Mouse (Mus musculus) limb, embryonic 13.5 days (tissue): ENCODE data around the gene Sdccag8. TPM values are rescaled to one million over a fixed set of nuclear protein-coding genes. Genes with fewer than 3 reads are reported as not detected.
"Not testable (repeated sequence)": the region's sequence is repeated elsewhere in the genome, so short reads cannot be mapped to it uniquely, and the experiment has no call there.

Experiments
- ATAC-seq: fragments of 200-750 bp; cut with Nextera tagmentation; 2 replicates; pipeline ENCODE4 v1.8.0; 2017; ENCODE audit warnings: low read depth, moderate number of reproducible peaks, moderate TSS enrichment; ENCODE audit not compliant: low FRiP score
- H3K27ac ChIP-seq: fragments of 300-500 bp; sonication (generic); 2 replicates; pipeline ENCODE4 v1.5.1; 2015; ENCODE audit warnings: inconsistent platforms, mild to moderate bottlenecking, moderate library complexity
- H3K27me3 ChIP-seq: fragments of 300-500 bp; sonication (generic); 2 replicates; pipeline ENCODE4 v1.6.1; 2015; ENCODE audit warnings: mild to moderate bottlenecking, inconsistent platforms
- H3K36me3 ChIP-seq: fragments of 300-500 bp; sonication (generic); 2 replicates; pipeline ENCODE4 v1.6.1; 2015; ENCODE audit warnings: inconsistent platforms, mild to moderate bottlenecking, moderate library complexity
- H3K4me1 ChIP-seq: fragments of 300-500 bp; sonication (generic); 2 replicates; pipeline ENCODE4 v1.6.1; 2015; ENCODE audit warnings: inconsistent platforms
- H3K4me2 ChIP-seq: fragments of 300-500 bp; sonication (generic); replicated peaks from 2 replicates; pipeline ENCODE4 v1.6.1; 2015; ENCODE audit warnings: inconsistent platforms, mild to moderate bottlenecking, moderate library complexity
- H3K4me3 ChIP-seq: fragments of 300-500 bp; sonication (generic); 2 replicates; pipeline ENCODE4 v1.5.1; 2015; ENCODE audit warnings: moderate library complexity, mild to moderate bottlenecking, inconsistent platforms
- H3K9ac ChIP-seq: fragments of 300-500 bp; sonication (generic); 2 replicates; pipeline ENCODE4 v1.6.1; 2015; ENCODE audit warnings: mild to moderate bottlenecking, inconsistent platforms
- H3K9me3 ChIP-seq: fragments of 300-500 bp; sonication (generic); 2 replicates; pipeline ENCODE4 v1.6.1; 2016; ENCODE audit warnings: inconsistent platforms
- WGBS: fragments of 180-500 bp; shearing (Covaris S2); methylation state at CpG from one replicate; pipeline ENCODE4 v1.1.7; 2015; 5-methylcytosine and 5-hydroxymethylcytosine counted together
- polyA plus RNA-seq: library from polyadenylated mRNA; unstranded; fragments of >200 nt; fragmentation: Nextera tagmentation; extraction: Ambion mirVana; gene quantifications from 2 replicates; pipeline ENCODE4 v1.2.1, GENCODE M21; 2015

Sdccag8 gene
- polyA plus RNA-seq, 1 experiment from 2014 or later: 15.5 TPM

DNA sequence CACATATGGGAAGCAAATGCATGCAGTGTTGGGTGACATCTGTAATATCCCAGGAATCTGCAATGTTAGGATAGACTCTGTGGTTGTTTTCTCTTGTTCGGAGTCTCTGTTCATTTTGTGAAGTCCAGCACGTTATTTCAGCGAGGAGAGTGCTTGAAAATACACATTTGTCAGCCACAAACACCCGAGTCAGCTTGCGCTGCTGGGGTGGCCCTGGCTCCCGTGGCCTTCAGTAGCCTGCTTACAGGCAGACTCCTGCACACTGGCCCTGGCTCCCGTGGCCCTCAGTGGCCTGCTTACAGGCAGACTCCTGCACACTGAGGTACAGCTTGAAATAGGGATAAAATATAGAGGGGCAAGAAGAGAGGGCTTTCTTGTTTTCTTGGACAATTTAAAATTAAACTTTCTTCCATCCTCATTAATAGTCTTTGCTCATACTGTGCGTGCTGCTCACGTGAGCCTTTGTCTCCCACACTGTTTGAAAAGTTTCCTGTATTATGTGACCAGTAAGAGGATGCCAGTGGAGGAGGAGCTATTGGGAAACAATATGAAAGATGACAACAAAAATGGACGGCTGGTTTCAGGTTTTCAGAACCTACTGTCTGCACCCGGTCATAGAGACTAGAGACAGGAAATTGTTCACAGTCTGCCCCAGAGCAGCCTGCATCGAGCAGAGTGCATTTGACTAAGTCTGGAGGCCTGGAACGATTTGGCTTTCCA is 119.7 kb downstream of the Sdccag8 start:
- H3K4me2 ChIP-seq: no peak overlapping the region
- 64% methylated on average over 13 of the region's 13 CpGs for WGBS
- H3K27me3 ChIP-seq: no peaks in the 10 kb centered on the region
- no peak overlapping the region for H3K9ac ChIP-seq
- no peak for ATAC-seq
- H3K4me1 ChIP-seq: peaks cover 12% of the 10 kb centered on the region; the same call in 1 of the 2 replicates
- H3K27ac ChIP-seq: no peak overlapping the region
- no peaks in the 10 kb centered on the region for H3K36me3 ChIP-seq
- no peak overlapping the region for H3K4me3 ChIP-seq
- no peaks in the 10 kb centered on the region for H3K9me3 ChIP-seq

DNA sequence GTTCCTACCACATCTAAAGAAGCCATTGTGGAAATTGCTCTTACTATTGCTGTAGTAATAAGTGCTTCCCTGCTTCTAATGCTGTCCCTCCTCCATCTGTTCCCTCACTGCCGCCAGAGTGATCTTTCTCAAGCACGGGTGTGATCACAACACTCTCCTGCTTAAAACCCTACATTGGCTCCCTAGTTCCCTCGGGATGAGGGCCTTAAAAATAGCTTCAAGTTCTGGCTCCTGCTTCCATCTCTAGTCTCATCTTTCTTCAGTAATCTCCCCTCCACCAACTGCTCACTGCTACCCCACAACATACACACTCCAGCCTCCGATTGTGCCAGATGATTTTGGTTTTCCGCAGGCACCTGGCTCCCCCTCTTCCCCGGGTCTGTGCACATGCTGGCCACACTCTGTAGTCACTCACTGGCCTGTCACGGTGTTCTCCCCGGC is 125.5 kb downstream of the Sdccag8 start:
- no peaks in the 10 kb centered on the region for H3K4me1 ChIP-seq
- H3K9me3 ChIP-seq: no peaks in the 10 kb centered on the region
- H3K4me2 ChIP-seq: no peak overlapping the region
- no peaks in the 10 kb centered on the region for H3K27me3 ChIP-seq
- no peak for ATAC-seq
- H3K27ac ChIP-seq: no peak overlapping the region
- no peaks in the 10 kb centered on the region for H3K36me3 ChIP-seq
- H3K9ac ChIP-seq: no peak overlapping the region
- H3K4me3 ChIP-seq: no peak overlapping the region
- 63% methylated on average over 8 of the region's 8 CpGs for WGBS

DNA sequence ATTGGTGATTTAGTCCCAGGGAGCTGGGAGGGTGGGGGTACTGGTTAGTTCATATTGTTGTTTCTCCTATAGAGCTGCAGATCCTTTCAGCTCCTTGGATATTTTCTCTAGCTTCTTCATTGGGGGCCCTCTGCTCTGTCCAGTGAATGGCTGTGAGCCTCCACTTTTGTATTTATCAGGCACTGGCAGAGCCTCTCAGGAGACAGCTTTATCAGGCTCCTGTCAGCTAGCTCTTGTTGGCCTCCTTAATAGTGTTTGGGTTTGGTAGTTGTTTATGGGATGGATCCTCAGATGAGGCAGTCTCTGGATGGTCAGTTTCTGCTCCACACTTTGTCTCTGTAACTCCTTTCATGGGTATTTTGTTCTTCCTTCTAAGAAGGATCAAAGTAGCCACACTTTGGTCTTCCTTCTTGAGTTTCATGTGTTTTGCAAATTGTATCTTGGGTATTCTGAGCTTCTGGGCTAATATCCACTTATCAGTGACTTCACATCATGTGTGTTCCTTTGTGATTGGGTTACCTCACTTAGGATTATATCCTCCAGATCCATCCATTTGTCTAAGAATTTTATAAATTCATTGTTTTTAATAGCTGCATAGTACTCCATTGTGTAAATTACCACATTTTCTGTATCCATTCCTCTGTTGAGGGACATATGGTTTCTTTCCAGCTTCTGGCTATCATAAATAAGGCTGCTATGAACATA is 127.0 kb downstream of the Sdccag8 start:
- H3K36me3 ChIP-seq, ATAC-seq, H3K27me3 ChIP-seq, H3K9me3 ChIP-seq, H3K4me2 ChIP-seq, H3K27ac ChIP-seq, H3K4me3 ChIP-seq, H3K9ac ChIP-seq, H3K4me1 ChIP-seq: not testable (repeated sequence)

DNA sequence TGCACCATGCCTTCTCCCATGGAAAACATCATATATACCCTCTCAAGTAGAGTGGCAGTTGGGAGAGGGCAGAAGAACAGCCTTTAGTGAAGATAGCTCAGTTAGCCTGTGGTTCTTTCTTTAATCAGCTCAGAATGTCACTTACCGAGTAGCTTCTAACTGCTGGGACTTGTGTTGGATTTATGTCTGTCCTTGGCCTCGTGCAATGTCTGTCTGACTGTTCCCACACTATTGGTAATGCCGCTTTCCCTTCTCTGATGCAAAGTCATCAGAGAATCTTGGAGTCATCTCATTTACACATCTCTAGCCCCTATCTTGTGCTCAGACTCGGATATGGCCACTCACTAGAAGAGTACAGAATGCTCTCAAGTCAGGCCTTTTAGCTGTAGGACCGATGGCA is 128.7 kb downstream of the Sdccag8 start:
- no peak overlapping the region for H3K4me2 ChIP-seq
- no peaks in the 10 kb centered on the region for H3K27me3 ChIP-seq
- no peaks in the 10 kb centered on the region for H3K9me3 ChIP-seq
- no peak overlapping the region for H3K4me3 ChIP-seq
- no peak overlapping the region for H3K9ac ChIP-seq
- no peaks in the 10 kb centered on the region for H3K4me1 ChIP-seq
- no peaks in the 10 kb centered on the region for H3K36me3 ChIP-seq
- 83% methylated on average over 5 of the region's 5 CpGs for WGBS
- H3K27ac ChIP-seq: no peak overlapping the region
- ATAC-seq: no peak

DNA sequence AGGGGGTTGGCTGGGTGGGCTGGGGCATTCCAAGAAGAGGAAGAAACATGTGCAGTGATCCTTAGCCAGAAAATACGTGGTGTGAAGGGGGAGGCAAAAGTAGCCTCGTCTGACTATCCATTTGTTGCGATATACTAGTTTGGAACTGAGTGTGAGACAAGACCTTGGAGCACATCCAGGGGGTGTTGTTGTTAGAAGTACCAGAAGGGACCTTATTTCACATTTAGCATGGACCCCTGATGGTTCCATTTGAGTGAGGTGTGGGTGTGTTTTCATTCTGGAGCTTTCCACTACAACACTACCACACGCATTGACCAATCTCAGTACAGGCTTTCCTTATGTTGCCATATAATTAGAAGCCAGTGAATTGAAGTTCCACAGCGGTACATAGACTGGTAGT is 129.5 kb downstream of the Sdccag8 start:
- no peak overlapping the region for H3K9ac ChIP-seq
- H3K4me2 ChIP-seq: no peak overlapping the region
- H3K9me3 ChIP-seq: no peaks in the 10 kb centered on the region
- H3K27ac ChIP-seq: no peak overlapping the region
- no peaks in the 10 kb centered on the region for H3K27me3 ChIP-seq
- H3K4me3 ChIP-seq: no peak overlapping the region
- 80% methylated on average over 5 of the region's 5 CpGs for WGBS
- no peaks in the 10 kb centered on the region for H3K36me3 ChIP-seq
- ATAC-seq: no peak
- no peaks in the 10 kb centered on the region for H3K4me1 ChIP-seq

DNA sequence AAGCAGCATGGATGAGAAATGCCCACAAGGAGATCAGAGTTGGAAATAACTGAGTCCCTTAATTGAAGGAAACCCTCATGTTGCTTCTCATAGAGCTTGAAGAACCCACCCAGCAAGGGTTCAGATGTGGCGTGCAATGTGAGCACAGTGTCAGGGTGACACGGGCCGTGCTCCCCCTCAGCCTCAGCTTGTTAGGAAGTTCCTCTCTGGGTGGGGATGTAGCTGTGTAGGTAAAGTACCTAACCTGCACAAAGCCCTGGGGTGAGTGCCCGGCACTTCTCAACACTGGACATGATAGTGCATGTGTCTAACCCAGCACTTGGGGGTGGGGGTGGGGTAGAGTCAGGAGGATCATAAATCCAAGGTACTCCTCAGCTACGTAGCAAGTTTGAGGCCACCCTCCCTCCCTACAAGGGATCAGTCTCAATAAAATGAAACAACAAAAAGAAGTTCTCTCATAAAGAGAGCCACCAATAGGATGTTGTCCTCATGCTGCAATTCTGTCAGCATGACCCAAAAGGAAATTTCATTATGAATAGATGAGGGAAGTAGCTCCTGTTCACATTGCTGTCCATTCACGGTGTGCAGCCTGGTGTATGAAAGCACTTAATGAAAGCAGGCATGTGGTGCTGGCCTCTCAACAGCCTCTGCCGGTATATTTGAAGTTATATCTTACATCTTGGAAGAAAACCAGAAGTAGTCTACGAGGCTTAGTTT is 130.2 kb downstream of the Sdccag8 start:
- no peak for ATAC-seq
- Histone ChIP-seq H3K27me3 (no peaks in the 10 kb centered on the region), H3K9me3 (no peaks in the 10 kb centered on the region), H3K36me3 (no peaks in the 10 kb centered on the region), H3K27ac (no peak overlapping the region), H3K9ac (no peak overlapping the region), H3K4me3 (no peak overlapping the region), H3K4me1 (no peaks in the 10 kb centered on the region), H3K4me2 (no peak overlapping the region)
- 72% methylated on average over 8 of the region's 8 CpGs for WGBS

DNA sequence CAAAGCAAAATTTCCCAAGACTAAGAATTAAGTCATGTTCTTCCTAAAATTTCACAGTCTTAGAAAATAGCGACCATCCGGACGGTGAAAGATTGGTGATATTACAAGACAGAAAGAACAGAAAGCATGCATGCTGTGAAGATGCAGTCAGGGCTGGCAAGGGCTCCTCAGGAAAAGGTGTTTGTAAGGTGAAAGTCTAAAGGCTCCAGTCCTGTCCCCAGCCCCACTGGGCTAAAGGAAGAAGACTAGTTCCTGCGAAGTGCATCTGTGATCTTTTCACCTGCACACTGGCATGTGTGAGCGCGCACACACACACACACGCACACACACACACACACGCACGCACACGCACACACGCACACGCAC is 130.7 kb downstream of the Sdccag8 start:
- Histone ChIP-seq H3K27me3 (no peaks in the 10 kb centered on the region), H3K4me1 (no peaks in the 10 kb centered on the region), H3K27ac (no peak overlapping the region), H3K36me3 (no peaks in the 10 kb centered on the region), H3K9ac (no peak overlapping the region), H3K4me2 (no peak overlapping the region), H3K9me3 (no peaks in the 10 kb centered on the region), H3K4me3 (no peak overlapping the region)
- WGBS: 85% methylated on average over 12 of the region's 12 CpGs
- ATAC-seq: no peak

DNA sequence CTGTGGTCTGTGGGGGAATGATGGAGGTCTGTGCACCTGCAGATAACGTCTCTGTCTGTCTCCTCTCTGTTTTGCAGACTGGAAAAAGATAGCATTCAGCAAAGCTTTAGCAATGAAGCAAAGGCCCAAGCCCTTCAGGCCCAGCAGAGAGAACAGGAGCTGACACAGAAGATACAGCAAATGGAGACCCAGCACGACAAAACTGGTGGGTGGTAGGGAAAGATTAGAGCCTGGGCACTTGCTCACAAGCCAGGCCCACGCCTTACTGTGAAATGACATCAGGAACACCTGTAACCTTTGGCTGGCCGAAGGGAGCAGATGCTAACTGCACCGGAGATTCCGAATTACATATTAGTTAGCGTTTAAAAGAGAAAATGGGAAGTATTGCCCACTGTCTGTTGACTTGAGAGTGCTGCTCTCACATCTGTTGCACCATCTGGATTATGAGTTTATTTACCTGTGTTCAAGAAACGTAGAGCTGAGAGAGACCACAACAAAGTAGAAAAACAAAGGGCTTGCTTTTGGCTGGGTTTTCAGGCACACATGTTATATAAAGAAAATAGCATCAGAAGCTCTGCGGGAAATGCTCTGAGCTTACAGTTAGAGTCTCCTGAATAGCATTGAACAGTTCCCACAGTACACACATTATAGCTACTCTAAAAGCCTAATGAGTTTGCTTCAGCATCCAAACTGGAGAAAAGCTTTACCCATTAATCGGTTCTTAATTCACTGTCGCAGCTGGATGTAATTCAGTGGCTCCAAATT is 131.8 kb downstream of the Sdccag8 start:
- H3K9ac ChIP-seq: no peak overlapping the region
- no peaks in the 10 kb centered on the region for H3K27me3 ChIP-seq
- no peak overlapping the region for H3K4me2 ChIP-seq
- H3K9me3 ChIP-seq: no peaks in the 10 kb centered on the region
- H3K4me3 ChIP-seq: no peak overlapping the region
- no peaks in the 10 kb centered on the region for H3K4me1 ChIP-seq
- ATAC-seq: no peak
- no peaks in the 10 kb centered on the region for H3K36me3 ChIP-seq
- H3K27ac ChIP-seq: no peak overlapping the region
- WGBS: 70% methylated on average over 11 of the region's 11 CpGs

DNA sequence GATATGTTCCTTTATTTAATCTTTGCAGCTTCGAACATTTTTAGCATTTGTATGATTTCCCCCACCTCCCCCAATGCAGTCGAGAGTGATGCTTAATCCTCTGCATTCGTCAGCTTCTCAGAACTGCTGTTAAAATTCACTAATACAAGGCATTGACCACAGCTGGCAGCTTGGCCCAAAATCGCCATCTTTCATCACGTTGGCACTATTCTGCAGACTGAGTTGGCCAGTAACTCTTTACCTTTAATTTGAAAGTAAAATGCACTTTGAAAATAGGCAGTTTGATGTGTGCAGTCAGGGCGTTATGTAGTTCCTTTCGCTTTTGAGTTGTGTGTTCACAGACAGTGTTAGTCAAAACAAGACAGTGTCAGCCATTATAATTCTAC is 132.3 kb downstream of the Sdccag8 start:
- WGBS: 65% methylated on average over 7 of the region's 7 CpGs
- ATAC-seq: no peak
- no peak overlapping the region for H3K4me2 ChIP-seq
- H3K9me3 ChIP-seq: no peaks in the 10 kb centered on the region
- no peak overlapping the region for H3K9ac ChIP-seq
- H3K27me3 ChIP-seq: no peaks in the 10 kb centered on the region
- H3K4me3 ChIP-seq: no peak overlapping the region
- H3K27ac ChIP-seq: no peak overlapping the region
- no peaks in the 10 kb centered on the region for H3K36me3 ChIP-seq
- no peaks in the 10 kb centered on the region for H3K4me1 ChIP-seq

DNA sequence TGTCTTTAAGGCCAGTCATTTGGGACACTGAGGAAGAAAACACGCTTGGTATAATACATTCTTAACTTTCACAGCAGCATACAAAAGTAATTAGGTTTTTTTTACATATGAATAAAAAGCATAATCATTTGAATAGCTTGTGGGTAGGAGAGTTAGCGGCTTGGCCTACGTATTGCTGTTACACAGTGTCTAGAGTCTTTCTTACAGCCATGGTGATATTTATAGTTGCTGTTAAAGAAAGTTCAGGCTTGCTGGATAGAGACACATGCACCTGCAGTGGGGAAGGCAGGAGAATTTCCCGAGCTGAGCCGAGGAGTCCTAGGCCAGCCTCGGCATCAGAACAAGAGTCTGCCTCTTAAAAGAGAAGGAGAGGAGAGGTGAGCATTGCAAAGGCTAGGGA is 134.4 kb downstream of the Sdccag8 start:
- H3K27ac ChIP-seq: no peak overlapping the region
- H3K9ac ChIP-seq: no peak overlapping the region
- H3K36me3 ChIP-seq: no peaks in the 10 kb centered on the region
- no peak overlapping the region for H3K4me2 ChIP-seq
- WGBS: 73% methylated on average over 6 of the region's 6 CpGs
- no peaks in the 10 kb centered on the region for H3K9me3 ChIP-seq
- ATAC-seq: no peak
- H3K27me3 ChIP-seq: no peaks in the 10 kb centered on the region
- H3K4me1 ChIP-seq: no peaks in the 10 kb centered on the region
- H3K4me3 ChIP-seq: no peak overlapping the region

DNA sequence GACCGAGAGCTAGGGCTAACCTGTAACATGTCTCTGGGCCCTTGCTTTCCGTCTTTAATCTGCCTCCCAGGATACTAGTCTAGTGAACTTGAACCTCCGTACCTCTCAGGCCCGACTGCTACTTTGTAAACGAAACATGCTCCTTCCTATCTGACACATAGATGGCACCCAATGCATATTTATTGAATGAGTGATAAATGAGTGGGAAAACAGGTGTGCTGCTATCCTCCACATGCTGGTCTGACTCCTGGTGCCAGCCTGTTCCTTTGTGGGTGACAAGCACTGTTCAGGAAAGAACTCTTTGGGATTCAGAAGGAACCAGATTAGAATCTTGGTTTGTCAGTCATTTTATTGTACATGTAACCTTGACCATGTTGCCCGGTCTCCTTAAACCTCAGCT is 134.9 kb downstream of the Sdccag8 start:
- H3K27me3 ChIP-seq: no peaks in the 10 kb centered on the region
- H3K4me1 ChIP-seq: no peaks in the 10 kb centered on the region
- no peak overlapping the region for H3K27ac ChIP-seq
- 87% methylated on average over 6 of the region's 6 CpGs for WGBS
- no peak overlapping the region for H3K4me3 ChIP-seq
- no peaks in the 10 kb centered on the region for H3K36me3 ChIP-seq
- no peak for ATAC-seq
- no peaks in the 10 kb centered on the region for H3K9me3 ChIP-seq
- H3K9ac ChIP-seq: no peak overlapping the region
- no peak overlapping the region for H3K4me2 ChIP-seq

DNA sequence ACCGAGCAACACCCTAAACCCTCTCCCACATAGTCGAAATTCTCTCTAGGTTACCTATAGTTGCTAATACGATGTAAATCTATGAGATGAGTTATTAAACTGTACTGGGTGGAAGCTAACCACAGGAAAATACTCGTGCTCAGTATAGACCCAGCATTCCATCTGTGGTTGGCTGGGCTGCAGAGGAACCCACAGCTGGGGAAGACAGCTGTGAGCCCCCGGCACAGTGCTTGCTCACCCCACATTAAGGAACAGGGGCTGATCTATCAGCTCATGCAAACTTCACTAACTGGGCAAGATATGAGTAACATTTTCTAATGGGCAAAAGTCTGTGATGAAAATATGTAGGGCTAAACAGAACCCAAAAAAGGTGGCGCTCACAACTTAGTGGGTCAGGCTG is 135.6 kb downstream of the Sdccag8 start:
- ATAC-seq: no peak
- Histone ChIP-seq H3K27ac (no peak overlapping the region), H3K27me3 (no peaks in the 10 kb centered on the region), H3K4me3 (no peak overlapping the region), H3K4me1 (no peaks in the 10 kb centered on the region), H3K36me3 (no peaks in the 10 kb centered on the region), H3K9ac (no peak overlapping the region), H3K9me3 (no peaks in the 10 kb centered on the region), H3K4me2 (no peak overlapping the region)
- WGBS: 80% methylated on average over 6 of the region's 6 CpGs
